Mouse (Mus musculus) liver, adult 2 months (tissue): ENCODE measurements around the gene Pdcd1.

ENCODE experiments used
- CTCF ChIP-seq: fragments of 200-500 bp; IDR thresholded peaks from 2 replicates; pipeline ENCODE4 v1.5.1; 2011; ENCODE audit warnings: low read depth, low read length, control low read depth
- POLR2A ChIP-seq: fragments of 200-500 bp; IDR thresholded peaks from 2 replicates; pipeline ENCODE4 v1.6.1; 2011; ENCODE audit warnings: low read length, control low read depth; ENCODE audit not compliant: insufficient read depth; ENCODE audit errors: extremely low read depth

GRCm38 (mm10) chr1:94078314-94078713 is 26.0 kb upstream of the Pdcd1 start:
- TF ChIP-seq POLR2A (no peak), CTCF (no peak)
